ENCODE assay signal across 23 mouse cellular contexts in the genomic region with DNA sequence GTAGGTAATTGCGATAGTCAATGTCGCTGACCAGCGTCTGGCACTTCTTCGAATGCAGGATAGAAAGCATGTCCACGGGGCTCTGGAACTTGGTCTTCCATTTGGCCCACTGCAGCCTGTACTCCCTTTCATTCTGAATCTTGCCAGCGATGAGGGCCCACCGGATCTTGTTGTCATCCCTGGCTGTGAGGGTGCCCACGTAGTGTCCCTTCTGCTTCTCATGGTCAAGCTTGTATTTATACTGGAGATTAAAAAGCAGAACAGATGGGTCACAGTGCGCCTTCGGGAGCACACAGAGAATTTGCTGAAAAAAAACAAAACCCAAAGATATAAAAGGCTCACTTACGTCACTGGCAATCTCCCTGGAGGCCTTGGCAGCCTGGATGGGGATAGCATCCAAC.
DNase-seq lines count a peak whose midpoint lies in the region; TF ChIP-seq lines count a peak whose summit lies in the region.
"Had no signal": no experiment of that assay in that cellular context is flagged by ENCODE, and none has a peak within 500 bp of the region (broad histone marks: within the 10 kb centered on the region; RNA-seq: fewer than 3 reads in every experiment).

No protein-coding gene starts in this region.

- H3K79me2 ChIP-seq in heart, adult 2 months (replicated peaks; ENCODE audit: control insufficient read depth, insufficient read depth, low read length): no peaks in the 10 kb centered on the region

- no peaks in the 10 kb centered on the region for H3K36me3 ChIP-seq in heart, adult 2 months (ENCODE audit: control insufficient read depth, insufficient read depth, low read length)
- H3K36me3 ChIP-seq: heart, embryonic 15.5 days; hindbrain, embryonic 10.5 days; intestine, embryonic 15.5 days; limb, embryonic 15.5 days; midbrain, embryonic 12.5 days; neural tube, embryonic 15.5 days had no signal

- H3K4me3 ChIP-seq in heart, adult 2 months: no peak overlapping the region
- H3K4me3 ChIP-seq: forebrain, embryonic 13.5 days; heart, embryonic 15.5 days; hindbrain, embryonic 10.5 days; intestine, embryonic 15.5 days; limb, embryonic 15.5 days; midbrain, embryonic 12.5 days; neural tube, embryonic 15.5 days had no signal

- no peak for TF ChIP-seq POLR2A in heart, adult 2 months (IDR thresholded peaks at IDR 0.05; ENCODE audit: insufficient read depth, low read depth, low read length)

- H3K27ac ChIP-seq in heart, adult 2 months: no peak overlapping the region
- H3K27ac ChIP-seq: forebrain, embryonic 13.5 days; heart, embryonic 15.5 days; hindbrain, embryonic 10.5 days; intestine, embryonic 15.5 days; limb, embryonic 15.5 days; liver, embryonic 14.5 days; midbrain, embryonic 12.5 days; neural tube, embryonic 15.5 days had no signal

- intact Hi-C loops in heart, adult 2 months (cut with DNase I): no loop called here
- intact Hi-C loops in left cerebral cortex, postnatal 36 days (cut with DNase I): no loop called here

- H3K4me1 ChIP-seq in heart, adult 2 months (ENCODE audit: control insufficient read depth, insufficient read depth, low read length): peaks cover 2% of the 10 kb centered on the region; the same call in 1 of the 2 replicates
- H3K4me1 ChIP-seq: forebrain, embryonic 13.5 days; intestine, embryonic 15.5 days; limb, embryonic 15.5 days; midbrain, embryonic 12.5 days; neural tube, embryonic 15.5 days had no signal

- WGBS in heart, adult 2 months: 83% methylated on average over 11 of the region's 11 CpGs

- H3K27me3 ChIP-seq in heart, adult 2 months (ENCODE audit: control insufficient read depth, insufficient read depth, low read length): no peaks in the 10 kb centered on the region
- H3K27me3 ChIP-seq: forebrain, embryonic 13.5 days; heart, embryonic 15.5 days; intestine, embryonic 15.5 days; limb, embryonic 15.5 days; midbrain, embryonic 12.5 days; neural tube, embryonic 15.5 days had no signal

- TF ChIP-seq EP300 in heart, adult 2 months (IDR thresholded peaks at IDR 0.05; ENCODE audit: insufficient read depth, low read depth, low read length): no peak

- no peak for TF ChIP-seq CTCF in heart, adult 2 months (IDR thresholded peaks at IDR 0.05)

- H3K9ac ChIP-seq in heart, adult 2 months (ENCODE audit: low read depth, low read length): no peak overlapping the region
- H3K9ac ChIP-seq: forebrain, embryonic 13.5 days; heart, embryonic 15.5 days; intestine, embryonic 15.5 days; limb, embryonic 15.5 days; liver, embryonic 14.5 days; midbrain, embryonic 12.5 days; neural tube, embryonic 15.5 days had no signal

- peak; percentile 10 for DNase-seq in heart, postnatal 4 days
- no peak for DNase-seq in heart, adult 2 months
- peak; percentile 98 for DNase-seq in brain, adult 2 months (ENCODE audit: low read depth, low spot score)
- DNase-seq in cerebellum, adult 18-20 months: peak; percentile 87 to 91
- DNase-seq in cerebellum, postnatal 14 days: peak; percentile 87 to 93
- DNase-seq in right cerebral cortex, adult 18-20 months: no peak
- DNase-seq in left cerebral cortex, postnatal 36 days (ENCODE audit: low spot score in 2 of 2): no peak
- DNase-seq in layer of hippocampus, adult 9-10 months (ENCODE audit: low spot score): no peak
- DNase-seq: adrenal gland, postnatal 10 days; gastrocnemius, postnatal 25 days; kidney, adult 8-10 months; kidney, postnatal 10 days; layer of hippocampus, postnatal 36 days; thymus, adult 18-20 months; thymus, postnatal 4 days had no signal

Comparison
In these comparisons a context has a peak if more than half of its experiments do, and no peak if none do; other contexts are left out.
1. DNase-seq: peak in heart, postnatal 4 days (single experiment), brain, adult 2 months (single experiment), cerebellum, adult 18-20 months (2 of 2) and cerebellum, postnatal 14 days (2 of 2); none in heart, adult 2 months (0 of 2), right cerebral cortex, adult 18-20 months (single experiment), left cerebral cortex, postnatal 36 days (0 of 2) and layer of hippocampus, adult 9-10 months (single experiment).